Mouse (Mus musculus) ES-E14 (cell line): Measurements from ENCODE around the gene Phf7.

Source experiments
- CHD2 ChIP-seq: IDR thresholded peaks from 2 replicates; pipeline ENCODE4 v1.6.1; 2014; ENCODE audit warnings: mild to moderate bottlenecking, low read depth, low read length, inconsistent platforms
- HCFC1 ChIP-seq: IDR thresholded peaks from 2 replicates; pipeline ENCODE4 v1.6.1; 2012; ENCODE audit warnings: low read length, inconsistent platforms, borderline replicate concordance; ENCODE audit not compliant: insufficient read depth
- ZC3H11A ChIP-seq: IDR thresholded peaks from 2 replicates; pipeline ENCODE4 v1.6.1; 2012; ENCODE audit warnings: low read depth, mild to moderate bottlenecking, inconsistent platforms, low read length, borderline replicate concordance
- ZNF384 ChIP-seq: IDR thresholded peaks from 2 replicates; pipeline ENCODE4 v1.6.1; 2012; ENCODE audit warnings: low read depth, low read length, inconsistent platforms

- TF ChIP-seq ZC3H11A, result no peak
- no peak for TF ChIP-seq CHD2
- no peak for TF ChIP-seq HCFC1
- TF ChIP-seq ZNF384, result no peak
Observed at GRCm38 (mm10) chr14:31232404-31233069, 18.6 kb downstream of the Phf7 start.
